Mouse (Mus musculus): ENCODE measurements at regions not wholly inside any gene's neighbourhood (a gene's known extent, or its start where the extent isn't known, plus 50 kb on each side); places are given as distances from the start of the nearest gene placed in this dataset.
"Not testable (repeated sequence)": the region's sequence is repeated elsewhere in the genome, so short reads cannot be mapped to it uniquely, and the experiment has no call there.

DNA sequence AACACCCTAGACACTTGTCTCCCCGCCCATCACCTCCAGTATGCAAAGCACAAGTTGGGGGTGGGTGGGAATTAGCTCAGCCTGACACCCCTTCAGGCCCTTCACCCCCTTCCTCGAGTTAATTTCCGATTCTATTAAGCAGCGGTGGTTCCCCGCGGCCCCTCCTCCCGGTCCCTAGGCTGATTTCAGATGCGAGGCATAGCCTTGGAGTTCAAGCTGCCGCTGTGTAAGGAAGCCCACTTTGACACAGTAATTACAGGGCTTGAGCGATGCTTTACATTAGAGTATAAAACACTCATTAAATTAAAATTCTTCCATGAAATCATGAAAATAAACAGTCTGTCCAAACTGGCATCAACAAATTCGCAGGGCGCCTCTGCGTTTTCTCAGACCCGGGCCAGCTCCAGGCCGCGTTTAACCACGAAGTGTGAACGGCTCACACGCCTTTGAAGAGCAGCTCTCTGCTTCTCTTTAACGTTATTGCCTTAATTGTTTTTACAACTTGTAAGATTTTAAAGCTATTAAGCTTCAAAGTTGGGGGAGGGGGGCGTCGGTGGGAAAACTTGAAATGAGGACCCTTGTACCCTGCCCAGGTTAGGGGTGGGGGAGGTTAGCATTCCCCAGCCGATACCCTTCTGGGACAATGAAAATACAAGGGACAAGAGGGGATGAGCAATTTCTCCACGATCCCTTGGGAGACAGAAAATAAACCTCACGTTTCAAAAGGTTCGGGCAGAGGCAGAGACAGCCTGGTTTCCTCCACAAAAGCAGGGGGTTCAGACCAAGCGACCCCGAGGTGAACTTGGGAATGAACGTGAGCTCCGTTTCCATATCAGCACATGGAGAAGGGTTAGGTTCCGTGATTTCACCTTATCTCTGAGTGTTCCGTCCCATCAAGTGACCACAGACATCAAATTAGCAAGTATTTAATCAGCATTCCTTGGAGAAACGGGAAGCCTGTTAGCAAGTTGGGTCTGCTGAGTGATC is 114.4 kb downstream of the Dicer1 start:
- no peak for DNase-seq

DNA sequence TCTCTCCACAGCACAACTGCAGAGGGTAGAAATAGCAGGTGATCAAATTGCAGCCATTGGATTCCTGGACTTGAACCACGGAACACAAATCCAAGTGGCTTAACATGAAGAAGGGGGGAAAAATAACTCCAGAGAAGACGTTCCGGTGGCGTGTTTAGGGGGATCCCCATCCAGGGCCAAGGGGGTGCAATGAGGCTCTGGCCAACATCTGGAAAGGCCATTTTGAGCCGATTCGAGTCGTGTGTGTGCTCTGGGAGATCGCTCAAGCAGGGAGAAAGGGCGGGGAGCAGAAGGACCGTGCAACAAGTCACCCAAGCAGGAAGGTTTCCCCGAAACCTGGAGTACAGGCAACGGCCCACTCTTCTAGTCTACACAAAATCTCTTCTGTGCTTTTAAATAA is 115.3 kb downstream of the Dicer1 start:
- DNase-seq: no peak

DNA sequence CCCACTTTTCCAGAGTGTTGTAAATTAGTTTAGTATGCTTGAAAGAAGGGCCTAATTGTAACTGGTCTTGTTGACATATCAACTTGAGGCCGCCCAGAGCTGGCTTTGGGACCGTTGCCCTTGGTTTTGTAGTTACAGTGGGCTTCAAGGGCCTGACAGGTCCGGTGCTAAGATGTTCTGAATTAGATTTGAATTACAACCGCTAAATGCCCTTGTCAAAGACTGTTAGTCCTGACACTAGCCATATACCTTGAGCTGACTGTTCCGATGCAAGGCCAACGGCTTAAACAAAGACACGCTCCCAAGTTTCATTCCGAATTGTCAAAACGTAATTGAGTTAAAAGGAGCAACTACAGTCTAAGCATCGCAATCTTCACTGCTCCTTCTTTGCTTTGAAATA is 116.9 kb downstream of the Dicer1 start:
- DNase-seq: no peak

- DNase-seq: no peak
Observed at GRCm38 (mm10) chr12:104630590-104630989, 121.2 kb downstream of the Dicer1 start.

- DNase-seq: no peak
Observed at GRCm38 (mm10) chr12:104629449-104629848, 122.3 kb downstream of the Dicer1 start.

DNA sequence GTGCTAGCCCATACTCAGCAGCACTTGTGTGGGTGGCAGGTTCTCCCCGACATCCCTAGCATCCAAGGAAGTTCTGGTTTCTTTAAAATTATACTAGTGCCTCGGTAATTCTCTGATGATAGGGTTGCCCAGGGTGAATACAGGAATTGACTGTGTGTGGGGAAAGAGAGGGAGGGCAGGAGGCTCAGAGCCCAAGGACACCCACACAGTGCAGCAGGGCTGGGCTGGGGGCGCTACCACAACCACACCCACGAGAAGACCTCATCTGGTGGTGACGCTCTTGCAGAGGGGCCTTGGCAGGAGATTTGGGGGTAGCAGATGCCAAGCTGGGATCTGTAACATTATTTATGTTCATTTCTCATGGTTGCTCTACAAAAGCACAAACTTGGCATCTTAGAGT is 125.7 kb downstream of the Dicer1 start:
- DNase-seq: no peak

GRCm38 (mm10) chr12:104623896-104624685 is 127.7 kb downstream of the Dicer1 start:
- no peak for DNase-seq

DNA sequence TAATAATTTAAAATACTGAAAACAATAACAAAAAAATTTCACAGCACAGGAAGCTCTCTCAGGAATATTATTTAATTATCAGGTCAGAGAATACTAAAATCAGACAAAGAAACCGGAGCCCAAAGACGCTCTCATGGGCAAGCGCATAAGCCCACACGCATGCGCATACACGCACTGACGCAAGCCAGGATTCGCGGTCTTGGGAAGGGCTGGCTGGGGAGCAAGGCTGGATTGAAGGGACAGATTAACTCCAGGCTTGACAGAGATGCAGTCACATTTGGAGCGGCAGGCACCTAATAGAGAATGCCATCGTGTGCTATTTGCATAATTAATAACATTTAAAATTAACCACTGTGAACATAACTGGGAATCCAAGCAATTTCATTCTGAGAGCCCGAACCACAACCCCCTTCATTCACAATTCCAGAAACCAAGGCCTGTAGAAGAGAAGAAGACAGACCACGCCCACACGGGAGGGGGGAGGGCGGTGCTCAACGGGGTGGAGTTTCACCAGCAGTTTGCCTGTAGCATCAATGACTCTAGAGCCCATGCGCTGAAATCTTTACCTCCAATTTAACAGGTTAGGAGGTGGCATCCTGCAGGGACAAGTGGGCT is 134.5 kb downstream of the Dicer1 start:
- DNase-seq: peak; percentile 48

DNA sequence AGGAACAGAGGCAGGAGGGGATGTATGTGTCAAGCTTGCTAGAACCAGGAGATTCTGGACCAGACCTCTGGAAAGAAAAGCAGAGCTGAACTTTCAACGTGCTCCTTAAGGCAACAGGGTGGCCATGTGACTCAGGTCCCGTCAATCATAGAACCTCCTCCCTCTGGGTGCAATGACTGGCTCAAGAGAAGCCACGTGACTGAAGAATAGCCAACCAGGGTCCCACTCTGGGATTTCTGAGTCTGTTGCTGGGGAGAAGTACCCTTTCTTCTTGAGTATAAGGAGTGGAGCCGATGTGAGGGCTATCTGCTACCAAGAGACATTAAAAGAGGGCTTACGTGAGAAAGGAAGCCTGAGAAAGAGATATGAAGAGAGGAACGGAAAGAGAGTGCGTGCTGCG is 137.5 kb downstream of the Dicer1 start:
- DNase-seq: no peak

GRCm38 (mm10) chr12:104609767-104610166 is 136.6 kb upstream of the Gsc start:
- no peak for DNase-seq

DNA sequence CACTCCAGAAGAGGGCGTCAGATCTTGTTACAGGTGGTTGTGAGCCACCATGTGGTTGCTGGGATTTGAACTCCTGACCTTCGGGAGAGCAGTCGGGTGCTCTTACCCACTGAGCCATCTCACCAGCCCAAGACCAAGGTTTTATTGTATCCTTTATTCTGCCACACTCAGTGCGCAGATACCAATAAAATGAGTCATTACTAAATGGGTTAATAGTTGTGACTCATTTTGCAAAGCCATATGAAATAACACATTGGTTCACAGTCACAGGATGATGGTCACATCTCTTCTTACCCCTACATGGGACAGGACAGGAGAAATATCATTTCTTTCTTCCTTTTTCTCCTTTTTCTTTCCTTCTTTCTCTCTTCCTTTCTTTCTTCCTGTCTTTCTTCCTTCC is 135.8 kb upstream of the Gsc start:
- DNase-seq: not testable (repeated sequence)

DNA sequence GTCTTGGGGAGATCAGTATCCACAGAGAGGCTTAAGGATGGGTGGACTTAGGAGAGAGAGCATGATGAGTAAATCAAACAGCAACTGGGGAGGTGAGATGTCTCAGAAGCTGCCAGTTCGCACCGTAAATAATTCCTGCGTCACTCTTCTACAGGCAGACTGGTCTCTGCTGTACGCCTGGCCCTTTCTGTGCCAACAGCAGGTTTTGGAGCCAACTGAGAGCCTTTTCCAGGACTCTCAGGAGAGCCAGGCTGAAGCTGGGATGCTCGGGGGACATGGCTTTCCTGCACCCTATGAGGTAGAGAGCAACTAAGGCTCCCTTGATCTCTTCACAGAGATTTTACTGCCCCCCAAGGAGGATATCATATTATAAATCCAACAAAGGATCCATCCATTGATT is 134.3 kb upstream of the Gsc start:
- DNase-seq: no peak

- DNase-seq: no peak
Observed at GRCm38 (mm10) chr12:104605535-104606399, 132.6 kb upstream of the Gsc start.

DNA sequence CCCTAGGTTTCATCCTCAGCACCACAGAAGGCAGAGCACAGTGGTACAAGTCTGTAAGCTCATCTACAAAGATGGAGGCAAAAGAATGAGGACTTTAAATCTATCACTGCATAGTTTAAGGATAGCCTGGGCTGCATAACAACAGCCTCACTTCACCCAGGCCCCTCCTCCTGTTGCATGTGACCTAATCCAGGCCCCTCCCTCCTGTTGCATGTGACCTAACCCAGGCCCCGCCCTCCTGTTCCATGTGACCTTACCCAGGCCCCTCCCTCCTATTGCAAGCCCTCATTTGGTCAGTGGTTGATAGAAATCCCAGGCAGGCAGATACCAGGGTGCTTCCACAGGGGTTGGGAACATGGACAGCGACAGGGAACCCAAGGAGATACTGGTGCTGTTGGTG is 124.9 kb upstream of the Gsc start:
- DNase-seq: no peak

DNA sequence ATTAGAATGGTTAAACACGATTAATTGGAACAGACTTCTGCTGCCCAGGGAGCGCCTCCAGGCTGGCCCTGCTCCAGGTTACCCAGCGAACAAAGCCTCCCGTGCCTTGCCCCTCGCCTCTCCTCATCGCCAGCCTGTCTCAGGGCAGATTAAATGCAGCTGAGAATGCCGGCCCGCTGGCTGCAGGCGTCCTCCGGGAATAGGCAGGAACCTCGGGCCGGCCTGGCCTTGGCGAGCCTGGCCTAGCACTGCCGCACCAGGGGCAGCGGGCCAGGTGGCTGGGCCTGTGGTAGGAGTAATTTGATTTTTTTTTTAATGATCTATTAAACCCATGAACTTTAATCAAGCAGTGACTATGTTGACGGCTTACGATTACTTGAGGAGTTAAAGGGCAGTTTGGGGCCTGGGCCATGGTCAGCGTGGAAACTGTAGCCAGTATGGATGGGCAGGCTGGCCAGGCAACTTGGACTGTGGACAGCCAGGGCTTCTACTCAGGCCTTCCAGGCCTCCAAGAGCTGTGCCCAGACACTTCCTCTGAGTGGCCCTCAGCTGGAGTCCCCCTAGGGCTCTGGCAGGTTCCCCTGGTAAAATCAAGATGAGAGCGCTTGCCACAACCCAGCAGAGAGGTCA is 120.5 kb upstream of the Gsc start:
- peak; percentile 59 for DNase-seq

- DNase-seq: no peak
Observed at GRCm38 (mm10) chr12:104592791-104593525, 119.8 kb upstream of the Gsc start.

DNA sequence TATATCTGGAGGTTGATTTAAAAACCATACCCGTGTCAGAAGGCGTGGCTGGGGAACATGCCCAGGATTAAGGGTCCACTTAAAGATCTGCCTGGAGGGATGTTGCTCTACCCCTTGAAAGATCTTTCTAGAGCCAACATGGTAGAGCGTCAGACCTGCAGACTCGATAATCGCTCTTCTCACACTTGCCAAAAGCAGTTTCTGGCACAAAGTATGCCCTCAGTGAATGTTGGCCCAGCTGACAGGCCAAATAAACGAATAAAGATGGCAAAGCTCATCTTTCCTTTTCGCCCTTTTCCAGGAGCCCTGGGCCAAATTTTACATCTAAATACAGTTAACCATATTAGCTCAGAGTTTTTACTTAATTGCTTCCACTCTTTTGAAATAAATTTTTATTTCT is 118.4 kb upstream of the Gsc start:
- DNase-seq: no peak

- DNase-seq: no peak
Observed at GRCm38 (mm10) chr12:104590291-104590690, 117.2 kb upstream of the Gsc start.

DNA sequence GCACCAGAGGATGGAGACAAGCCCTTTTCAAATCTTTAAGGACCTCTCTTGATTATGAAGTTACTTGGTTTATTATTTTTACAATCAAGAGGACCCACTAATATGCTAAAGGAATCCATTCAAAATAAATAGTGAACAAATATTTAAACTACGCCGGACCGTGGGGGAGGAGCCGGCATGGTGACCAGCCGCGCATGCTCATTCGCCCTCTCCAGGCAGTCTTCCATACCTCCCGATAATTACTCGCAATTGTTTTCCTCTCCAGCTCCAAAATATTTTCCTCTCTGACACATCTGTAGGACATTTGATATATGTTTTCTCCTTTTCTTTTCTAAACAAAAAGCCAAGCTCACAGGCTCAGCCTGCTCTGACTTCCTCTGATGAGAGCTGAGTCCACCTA is 111.3 kb upstream of the Gsc start:
- no peak for DNase-seq

- no peak for DNase-seq
Observed at GRCm38 (mm10) chr12:104580796-104581195, 107.7 kb upstream of the Gsc start.

GRCm38 (mm10) chr12:104567622-104568021 is 94.5 kb upstream of the Gsc start:
- DNase-seq: no peak
